Mouse (Mus musculus) left cerebral cortex, adult 18-20 months (tissue): ENCODE data around the gene Arhgap40. TPM values are rescaled to one million over a fixed set of nuclear protein-coding genes. Genes with fewer than 3 reads are reported as not detected.

Experiments used
- DNase-seq, 2 experiments: peaks; one replicate each; pipeline ENCODE4 v3.0.0; 2021 to 2022; ENCODE audit warnings: low spot score in 2 of 2, mixed read lengths in 1 of 2
- long read RNA-seq, 2 experiments: library from polyadenylated mRNA; stranded (forward); transcript quantifications; one replicate each; pipeline ENCODE4 v2.0.0; 2021
- total RNA-seq, 2 experiments: library from RNA; stranded (reverse); gene quantifications; 2 replicates each; pipeline ENCODE4 v1.2.3; 2021

The Arhgap40 gene
- total RNA-seq = not detected
- long read RNA-seq, experiment 1 = 0 reads
- long read RNA-seq, experiment 2 = 0 reads

GRCm38 (mm10) chr2:158512528-158512927 lies at the start of gene Arhgap40:
Gene Arhgap40, plus strand, starts transcription at chr2:158512796.
- no peak for DNase-seq

GRCm38 (mm10) chr2:158474159-158474558 lies 38.4 kb upstream of the Arhgap40 start:
- no peak for DNase-seq

GRCm38 (mm10) chr2:158477640-158478039 lies 35.0 kb upstream of the Arhgap40 start:
- DNase-seq = no peak

GRCm38 (mm10) chr2:158498457-158498856 lies 14.1 kb upstream of the Arhgap40 start:
- DNase-seq = no peak

- DNase-seq = no peak
Measured at GRCm38 (mm10) chr2:158501836-158502812, 10.5 kb upstream of the Arhgap40 start, which contains the start of gene Adig. Gene Adig, plus strand, starts transcription at chr2:158502612.

- no peak for DNase-seq
Measured at GRCm38 (mm10) chr2:158503226-158503625, 9.4 kb upstream of the Arhgap40 start.

GRCm38 (mm10) chr2:158503671-158504070 lies 8.9 kb upstream of the Arhgap40 start:
- DNase-seq = no peak

- DNase-seq = no peak
Measured at GRCm38 (mm10) chr2:158506475-158506874, 6.1 kb upstream of the Arhgap40 start.

GRCm38 (mm10) chr2:158507046-158507445 lies 5.5 kb upstream of the Arhgap40 start:
- no peak for DNase-seq

- no peak for DNase-seq
Measured at GRCm38 (mm10) chr2:158510665-158511064, 1.9 kb upstream of the Arhgap40 start.

GRCm38 (mm10) chr2:158513821-158514336 lies 1.3 kb downstream of the Arhgap40 start:
- DNase-seq = no peak

GRCm38 (mm10) chr2:158518583-158518982 lies 6.0 kb downstream of the Arhgap40 start:
- DNase-seq = no peak

GRCm38 (mm10) chr2:158519071-158519470 lies 6.5 kb downstream of the Arhgap40 start:
- no peak for DNase-seq

- no peak for DNase-seq
Measured at GRCm38 (mm10) chr2:158519800-158520199, 7.2 kb downstream of the Arhgap40 start.

- DNase-seq = no peak
Measured at GRCm38 (mm10) chr2:158523060-158523459, 10.5 kb downstream of the Arhgap40 start.

- no peak for DNase-seq
Measured at GRCm38 (mm10) chr2:158524129-158524860, 11.7 kb downstream of the Arhgap40 start.

GRCm38 (mm10) chr2:158534090-158534489 lies 21.5 kb downstream of the Arhgap40 start:
- DNase-seq = peak; percentile 67 to 73

- no peak for DNase-seq
Measured at GRCm38 (mm10) chr2:158534559-158534958, 22.0 kb downstream of the Arhgap40 start.

GRCm38 (mm10) chr2:158539433-158540305 lies 27.1 kb downstream of the Arhgap40 start:
- peak in 1 of 2 experiments; percentile 28 for DNase-seq

GRCm38 (mm10) chr2:158541286-158541685 lies 28.7 kb downstream of the Arhgap40 start:
- no peak for DNase-seq

- no peak for DNase-seq
Measured at GRCm38 (mm10) chr2:158545266-158545665, 32.7 kb downstream of the Arhgap40 start.
